Mouse (Mus musculus) left cerebral cortex, adult 9 months (tissue): ENCODE data around the gene Mpig6b.
A peak's percentile ranks its signal among the peaks of the same experiment; 100 is the strongest.

Experiments used
- DNase-seq, 2 experiments: peaks; one replicate each; pipeline ENCODE4 v3.0.0; 2022; ENCODE audit warnings: low spot score in 2 of 2

Gene Mpig6b

GRCm38 (mm10) chr17:35066084-35066483 is at the start of gene Mpig6b:
Gene Mpig6b, minus strand, starts transcription at chr17:35066184.
- DNase-seq: no peak

GRCm38 (mm10) chr17:35115046-35116019 is 49.3 kb upstream of the Mpig6b start, which contains the start of gene Ly6g5b:
Gene Ly6g5b, minus strand, starts transcription at chr17:35115428.
- no peak for DNase-seq

- DNase-seq: no peak
These were observed 45.8 kb upstream of the Mpig6b start for GRCm38 (mm10) chr17:35111774-35112173.

GRCm38 (mm10) chr17:35108097-35108496 is 42.1 kb upstream of the Mpig6b start, which contains the start of gene Ly6g5c:
Gene Ly6g5c, plus strand, starts transcription at chr17:35108279.
- no peak for DNase-seq

- DNase-seq: no peak
These were observed 40.5 kb upstream of the Mpig6b start for GRCm38 (mm10) chr17:35106522-35106921.

- DNase-seq: no peak
These were observed 39.9 kb upstream of the Mpig6b start for GRCm38 (mm10) chr17:35105740-35106389.

GRCm38 (mm10) chr17:35104754-35105153 is 38.8 kb upstream of the Mpig6b start:
- no peak for DNase-seq

- no peak for DNase-seq
These were observed 38.1 kb upstream of the Mpig6b start for GRCm38 (mm10) chr17:35104079-35104478.

- no peak for DNase-seq
These were observed 37.3 kb upstream of the Mpig6b start for GRCm38 (mm10) chr17:35103221-35103690.

- no peak for DNase-seq
These were observed 36.3 kb upstream of the Mpig6b start for GRCm38 (mm10) chr17:35102299-35102698.

GRCm38 (mm10) chr17:35101161-35101560 is 35.2 kb upstream of the Mpig6b start:
- DNase-seq: no peak

- no peak for DNase-seq
These were observed 34.3 kb upstream of the Mpig6b start for GRCm38 (mm10) chr17:35100196-35100765.

- peak; percentile 52 to 55 for DNase-seq
These were observed 31.2 kb upstream of the Mpig6b start for GRCm38 (mm10) chr17:35097164-35097655.

- DNase-seq: no peak
These were observed 30.6 kb upstream of the Mpig6b start for GRCm38 (mm10) chr17:35096597-35096996.

- no peak for DNase-seq
These were observed 28.7 kb upstream of the Mpig6b start for GRCm38 (mm10) chr17:35094475-35095365.

GRCm38 (mm10) chr17:35092403-35093198 is 26.6 kb upstream of the Mpig6b start:
- DNase-seq: no peak

- no peak for DNase-seq
These were observed 24.4 kb upstream of the Mpig6b start for GRCm38 (mm10) chr17:35090166-35090932.

GRCm38 (mm10) chr17:35088825-35089644 is 23.1 kb upstream of the Mpig6b start, which contains the start of gene Abhd16a:
Gene Abhd16a, plus strand, starts transcription at chr17:35089263.
- peak; percentile 83 to 94 for DNase-seq
